Mouse (Mus musculus) heart, embryonic 13.5 days (tissue): ENCODE measurements at regions not wholly inside any gene's neighbourhood (a gene's known extent, or its start where the extent isn't known, plus 50 kb on each side); places are given as distances from the start of the nearest gene placed in this dataset.

Source experiments
- ATAC-seq: fragments of 200-750 bp; cut with Nextera tagmentation; 2 replicates; pipeline ENCODE4 v1.8.0; 2017; ENCODE audit warnings: moderate TSS enrichment; ENCODE audit not compliant: insufficient number of reproducible peaks, low FRiP score, low TSS enrichment; ENCODE audit errors: extremely low read depth
- H3K27ac ChIP-seq: fragments of 300-500 bp; sonication (generic); replicated peaks from 2 replicates; pipeline ENCODE4 v1.5.1; 2015; ENCODE audit warnings: moderate library complexity, mild to moderate bottlenecking, inconsistent platforms
- H3K27me3 ChIP-seq: fragments of 300-500 bp; sonication (generic); replicated peaks from 2 replicates; pipeline ENCODE4 v1.6.1; 2015; ENCODE audit warnings: mild to moderate bottlenecking, inconsistent platforms
- H3K36me3 ChIP-seq: fragments of 300-500 bp; sonication (generic); 2 replicates; pipeline ENCODE4 v1.6.1; 2015; ENCODE audit warnings: mild to moderate bottlenecking, inconsistent platforms
- H3K4me1 ChIP-seq: fragments of 300-500 bp; sonication (generic); 2 replicates; pipeline ENCODE4 v1.6.1; 2015; ENCODE audit warnings: inconsistent platforms
- H3K4me2 ChIP-seq: fragments of 300-500 bp; sonication (generic); 2 replicates; pipeline ENCODE4 v1.6.1; 2015; ENCODE audit warnings: inconsistent platforms, mild to moderate bottlenecking, moderate library complexity
- H3K4me3 ChIP-seq: fragments of 300-500 bp; sonication (generic); 2 replicates; pipeline ENCODE4 v1.5.1; 2015; ENCODE audit warnings: moderate library complexity, mild to moderate bottlenecking, inconsistent platforms
- H3K9ac ChIP-seq: fragments of 300-500 bp; sonication (generic); 2 replicates; pipeline ENCODE4 v1.6.1; 2015; ENCODE audit warnings: inconsistent platforms, mild to moderate bottlenecking, moderate library complexity
- H3K9me3 ChIP-seq: fragments of 300-500 bp; sonication (generic); 2 replicates; pipeline ENCODE4 v1.6.1; 2016; ENCODE audit warnings: inconsistent platforms
- WGBS: fragments of 180-500 bp; shearing (Covaris S2); methylation state at CpG from one replicate; pipeline ENCODE4 v1.1.7; 2015; ENCODE audit warnings: mixed read lengths; 5-methylcytosine and 5-hydroxymethylcytosine counted together

GRCm38 (mm10) chr4:9107295-9107694 lies 868.5 kb upstream of the Car8 start:
- Histone ChIP-seq H3K4me3 (no peak overlapping the region), H3K36me3 (no peaks in the 10 kb centered on the region), H3K9ac (no peak overlapping the region), H3K27ac (no peak overlapping the region), H3K9me3 (peaks cover 8% of the 10 kb centered on the region; the same call in 1 of the 2 replicates), H3K27me3 (no peaks in the 10 kb centered on the region), H3K4me1 (no peaks in the 10 kb centered on the region), H3K4me2 (no peak overlapping the region)
- WGBS, result 72% methylated on average over 14 of the region's 14 CpGs
- ATAC-seq, result no peak

- no peak overlapping the region for H3K27ac ChIP-seq
- H3K36me3 ChIP-seq, result no peaks in the 10 kb centered on the region
- 84% methylated on average over 9 of the region's 9 CpGs for WGBS
- no peaks in the 10 kb centered on the region for H3K27me3 ChIP-seq
- H3K4me1 ChIP-seq, result no peaks in the 10 kb centered on the region
- no peak overlapping the region for H3K4me2 ChIP-seq
- H3K9ac ChIP-seq, result no peak overlapping the region
- H3K9me3 ChIP-seq, result peaks cover 8% of the 10 kb centered on the region; the same call in 1 of the 2 replicates
- ATAC-seq, result no peak
- no peak overlapping the region for H3K4me3 ChIP-seq
These were observed 867.9 kb upstream of the Car8 start for GRCm38 (mm10) chr4:9106778-9107177.

- no peak overlapping the region for H3K9ac ChIP-seq
- H3K27me3 ChIP-seq, result no peaks in the 10 kb centered on the region
- H3K36me3 ChIP-seq, result no peaks in the 10 kb centered on the region
- ATAC-seq, result no peak
- H3K9me3 ChIP-seq, result peaks cover 8% of the 10 kb centered on the region; the same call in 1 of the 2 replicates
- H3K27ac ChIP-seq, result no peak overlapping the region
- no peak overlapping the region for H3K4me3 ChIP-seq
- H3K4me2 ChIP-seq, result no peak overlapping the region
- 47% methylated on average over 6 of the region's 6 CpGs for WGBS
- H3K4me1 ChIP-seq, result no peaks in the 10 kb centered on the region
These were observed 865.8 kb upstream of the Car8 start for GRCm38 (mm10) chr4:9104657-9105056.

GRCm38 (mm10) chr4:9103958-9104357 lies 865.1 kb upstream of the Car8 start:
- no peaks in the 10 kb centered on the region for H3K27me3 ChIP-seq
- H3K4me3 ChIP-seq, result no peak overlapping the region
- H3K27ac ChIP-seq, result no peak overlapping the region
- no peak overlapping the region for H3K4me2 ChIP-seq
- H3K4me1 ChIP-seq, result no peaks in the 10 kb centered on the region
- 80% methylated on average over 8 of the region's 8 CpGs for WGBS
- no peak overlapping the region for H3K9ac ChIP-seq
- no peak for ATAC-seq
- H3K9me3 ChIP-seq, result peaks cover 8% of the 10 kb centered on the region; the same call in 1 of the 2 replicates
- H3K36me3 ChIP-seq, result no peaks in the 10 kb centered on the region

- peak overlapping the region; percentile 59 for H3K4me2 ChIP-seq
- H3K9me3 ChIP-seq, result no peaks in the 10 kb centered on the region
- WGBS, result 21% methylated on average over 24 of the region's 24 CpGs
- peak overlapping the region; percentile 37; the same call in 1 of the 2 replicates for H3K9ac ChIP-seq
- peaks cover 26% of the 10 kb centered on the region for H3K27me3 ChIP-seq
- H3K4me1 ChIP-seq, result peaks cover 17% of the 10 kb centered on the region
- no peak for ATAC-seq
- peak overlapping the region; percentile 24 for H3K4me3 ChIP-seq
- H3K27ac ChIP-seq, result no peak overlapping the region
- no peaks in the 10 kb centered on the region for H3K36me3 ChIP-seq
These were observed 858.2 kb upstream of the Car8 start for GRCm38 (mm10) chr4:9096809-9097700.

- 77% methylated on average over 2 of the region's 2 CpGs for WGBS
- ATAC-seq, result no peak
These were observed 857.4 kb upstream of the Car8 start for GRCm38 (mm10) chr4:9096274-9096673.

GRCm38 (mm10) chr4:9095646-9096045 lies 856.8 kb upstream of the Car8 start:
- H3K4me3 ChIP-seq, result no peak overlapping the region
- peaks cover 26% of the 10 kb centered on the region for H3K27me3 ChIP-seq
- no peak overlapping the region for H3K9ac ChIP-seq
- H3K27ac ChIP-seq, result no peak overlapping the region
- no peaks in the 10 kb centered on the region for H3K36me3 ChIP-seq
- H3K4me1 ChIP-seq, result peaks cover 17% of the 10 kb centered on the region
- H3K4me2 ChIP-seq, result no peak overlapping the region
- no peaks in the 10 kb centered on the region for H3K9me3 ChIP-seq
- 60% methylated on average over 7 of the region's 7 CpGs for WGBS
- no peak for ATAC-seq

More at GRCm38 (mm10) chr4:9096274-9096673, 857.4 kb upstream of the Car8 start:
- Histone ChIP-seq H3K36me3 (no peaks in the 10 kb centered on the region), H3K4me1 (peaks cover 17% of the 10 kb centered on the region), H3K9me3 (no peaks in the 10 kb centered on the region), H3K27me3 (peaks cover 26% of the 10 kb centered on the region), H3K9ac (no peak overlapping the region), H3K27ac (no peak overlapping the region), H3K4me2 (no peak overlapping the region), H3K4me3 (no peak overlapping the region)

- Histone ChIP-seq H3K27ac (no peak overlapping the region), H3K4me3 (no peak overlapping the region), H3K4me2 (no peak overlapping the region), H3K36me3 (no peaks in the 10 kb centered on the region), H3K9me3 (no peaks in the 10 kb centered on the region), H3K4me1 (peaks cover 25% of the 10 kb centered on the region), H3K27me3 (peaks cover 26% of the 10 kb centered on the region), H3K9ac (no peak overlapping the region)
- no peak for ATAC-seq
- WGBS, result 30% methylated on average over 10 of the region's 10 CpGs
These were observed 855.7 kb upstream of the Car8 start for GRCm38 (mm10) chr4:9094522-9094921.

- peaks cover 29% of the 10 kb centered on the region for H3K4me1 ChIP-seq
- 63% methylated on average over 6 of the region's 6 CpGs for WGBS
- no peaks in the 10 kb centered on the region for H3K9me3 ChIP-seq
- no peaks in the 10 kb centered on the region for H3K36me3 ChIP-seq
- no peak overlapping the region for H3K27ac ChIP-seq
- H3K27me3 ChIP-seq, result peaks cover 26% of the 10 kb centered on the region
- H3K9ac ChIP-seq, result no peak overlapping the region
- no peak overlapping the region for H3K4me2 ChIP-seq
- no peak overlapping the region for H3K4me3 ChIP-seq
- no peak for ATAC-seq
These were observed 855.2 kb upstream of the Car8 start for GRCm38 (mm10) chr4:9094076-9094475.

GRCm38 (mm10) chr4:9083526-9083925 lies 844.7 kb upstream of the Car8 start:
- WGBS, result 42% methylated on average over 13 of the region's 13 CpGs
- H3K27me3 ChIP-seq, result peaks cover 6% of the 10 kb centered on the region; the same call in 1 of the 2 replicates
- no peaks in the 10 kb centered on the region for H3K9me3 ChIP-seq
- H3K4me2 ChIP-seq, result peak overlapping the region; percentile 1; the same call in 1 of the 2 replicates
- H3K4me1 ChIP-seq, result peaks cover 55% of the 10 kb centered on the region
- H3K4me3 ChIP-seq, result no peak overlapping the region
- H3K27ac ChIP-seq, result peak overlapping the region; percentile 26; the same call in 1 of the 2 replicates
- no peak overlapping the region for H3K9ac ChIP-seq
- no peaks in the 10 kb centered on the region for H3K36me3 ChIP-seq
- no peak for ATAC-seq

GRCm38 (mm10) chr4:9081701-9082562 lies 843.1 kb upstream of the Car8 start:
- Histone ChIP-seq H3K9ac (0 out of 2 replicates have a peak overlapping the region, but pooled peaks have one; percentile 16), H3K27ac (peak overlapping the region; percentile 78), H3K36me3 (no peaks in the 10 kb centered on the region), H3K27me3 (0 out of 2 replicates have a peak, but pooled peaks cover 4% of the 10 kb centered on the region), H3K4me1 (peaks cover 52% of the 10 kb centered on the region), H3K4me3 (no peak overlapping the region), H3K9me3 (no peaks in the 10 kb centered on the region), H3K4me2 (peak overlapping the region; percentile 4; the same call in 1 of the 2 replicates)
- peak; percentile 40; the same call in 1 of the 2 replicates for ATAC-seq
- WGBS, result 42% methylated on average over 14 of the region's 14 CpGs
